Mouse (Mus musculus) G1E (cell line): ENCODE results near the gene Akap13.

Source experiments
- CTCF ChIP-seq: IDR thresholded peaks from 2 replicates; pipeline ENCODE4 v1.5.1; 2012; ENCODE audit warnings: low read depth, low read length, inconsistent platforms, mixed read lengths
- GATA1 ChIP-seq: IDR thresholded peaks from 2 replicates; pipeline ENCODE4 v1.6.1; 2012; ENCODE audit warnings: borderline replicate concordance, low read length, inconsistent platforms, mixed read lengths
- GATA2 ChIP-seq: IDR thresholded peaks from 2 replicates; pipeline ENCODE4 v1.6.1; 2012; ENCODE audit warnings: low read depth, low read length, inconsistent platforms, borderline replicate concordance
- POLR2AphosphoS5 ChIP-seq: IDR thresholded peaks from 2 replicates; pipeline ENCODE4 v1.6.1; 2012; ENCODE audit warnings: low read depth, low read length, inconsistent platforms; ENCODE audit not compliant: insufficient replicate concordance
- TAL1 ChIP-seq: conservative IDR thresholded peaks from 2 replicates; pipeline ENCODE4 v1.6.1; 2012; ENCODE audit warnings: low read depth, low read length, inconsistent platforms, mixed read lengths

DNA sequence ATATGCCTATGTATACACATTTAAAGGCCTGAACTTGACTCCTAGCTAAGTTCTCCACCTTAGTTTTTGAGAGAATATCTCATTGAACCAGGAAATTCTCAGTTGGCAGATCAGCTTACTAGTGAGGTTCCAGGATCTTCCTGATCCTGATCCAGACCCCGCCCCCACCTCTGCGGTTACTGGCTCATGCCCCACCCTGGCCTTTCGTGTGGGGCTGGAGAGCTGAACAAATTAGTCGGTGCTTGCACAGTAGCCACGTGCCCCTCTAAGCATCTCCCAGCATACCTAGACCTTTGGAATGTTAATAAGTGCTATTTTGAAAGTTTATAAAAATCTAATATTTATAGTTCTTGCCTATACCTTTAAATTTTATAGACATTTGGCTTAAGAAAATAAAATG is 139.5 kb downstream of the Akap13 start:
- no peak for TF ChIP-seq CTCF
- TF ChIP-seq POLR2AphosphoS5, result no peak
- no peak for TF ChIP-seq TAL1
- TF ChIP-seq GATA1, result no peak
- no peak for TF ChIP-seq GATA2
